Mouse (Mus musculus) frontal cortex, postnatal 36 days (tissue): ENCODE results near the gene Cryab.

Experiments used
- DNase-seq, 2 experiments: peaks; one replicate each; pipeline ENCODE4 v3.0.0; 2022; ENCODE audit warnings: low spot score in 2 of 2

The Cryab gene

DNA sequence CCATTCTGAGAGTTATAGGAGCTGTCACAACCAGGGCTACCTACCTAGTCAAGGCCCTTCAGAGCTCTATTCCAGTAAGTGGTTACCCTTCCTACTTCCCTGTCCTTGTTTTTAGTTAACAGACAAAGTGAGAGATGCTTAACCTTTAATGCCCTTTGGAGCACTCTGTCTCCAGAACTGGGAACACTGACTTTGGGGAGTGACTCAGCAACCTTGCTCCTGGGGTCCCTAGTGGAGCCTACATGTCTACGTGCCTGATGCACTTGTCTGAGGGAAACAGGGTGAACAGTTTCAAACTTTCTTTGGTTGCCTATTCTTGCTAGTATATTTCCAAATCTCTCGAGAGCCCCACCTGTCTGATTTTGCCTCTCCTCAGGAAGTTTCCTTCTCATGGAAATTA lies 8.4 kb upstream of the Cryab start:
- no peak for DNase-seq

DNA sequence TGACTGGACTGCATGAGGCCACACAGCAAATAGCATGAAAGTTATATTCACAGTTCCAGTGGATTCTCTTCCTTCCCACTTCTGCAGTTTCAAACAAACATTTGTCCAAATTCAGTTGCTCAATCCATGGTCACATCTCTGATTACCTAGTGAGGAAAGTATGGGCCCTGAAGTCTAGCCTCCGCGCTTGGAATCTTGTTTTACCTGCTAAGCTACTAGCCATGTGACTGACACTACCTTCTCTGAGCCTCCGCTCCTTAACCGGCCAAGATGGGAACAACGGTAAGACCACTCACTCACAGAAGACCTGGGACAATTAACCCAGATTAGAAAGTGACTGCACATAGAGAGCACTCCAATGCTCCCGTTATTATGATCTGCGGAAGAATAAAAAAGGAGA lies 5.3 kb upstream of the Cryab start:
- no peak for DNase-seq

DNA sequence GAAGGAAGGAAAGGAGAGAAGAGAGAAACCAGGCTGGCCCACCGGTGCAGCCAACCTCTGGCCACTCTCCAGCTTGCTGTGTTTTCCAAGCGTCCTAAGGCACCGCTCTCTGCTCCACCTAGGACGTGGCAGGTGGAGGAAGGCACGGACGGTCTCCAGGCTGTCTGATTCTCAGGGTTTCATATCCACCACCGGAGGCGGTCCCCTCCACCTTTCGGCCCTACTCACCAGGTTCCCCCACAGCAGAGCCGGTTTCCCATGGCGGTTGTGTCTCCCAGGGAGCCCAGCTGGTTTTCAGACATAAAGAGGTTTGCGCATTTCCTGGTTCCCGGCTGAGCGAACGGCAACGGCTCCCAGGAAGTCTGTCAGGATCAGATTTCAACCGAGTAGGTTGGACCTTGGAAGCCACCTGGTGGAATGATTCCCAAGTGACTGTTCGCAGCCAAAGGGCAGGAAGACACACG lies 4.9 kb upstream of the Cryab start, which contains the start of gene 2310030G06Rik:
Gene 2310030G06Rik (minus strand): TSS at position 323 of the 464 bp plus-strand sequence.
- DNase-seq, result no peak

DNA sequence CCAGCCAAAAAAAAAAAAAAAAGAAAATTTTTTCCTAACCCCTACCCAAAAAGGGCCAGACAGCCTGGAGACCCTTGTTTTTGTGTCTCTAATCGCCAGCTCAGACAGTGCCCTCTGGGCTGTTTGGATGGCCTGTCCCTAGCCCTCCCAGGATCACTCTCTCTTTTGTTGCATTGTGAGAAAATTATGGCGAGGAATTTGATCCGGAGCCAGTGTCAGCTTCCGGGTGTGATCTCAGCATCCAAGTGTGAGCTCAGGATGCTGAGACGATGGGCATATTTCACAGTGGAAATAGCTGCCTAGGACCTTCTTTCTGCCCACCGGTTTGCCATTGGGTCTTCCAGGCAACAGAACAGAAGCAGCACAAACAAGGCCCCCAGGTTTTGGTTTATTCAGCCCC lies 419 bp upstream of the Cryab start:
- DNase-seq, result no peak

DNA sequence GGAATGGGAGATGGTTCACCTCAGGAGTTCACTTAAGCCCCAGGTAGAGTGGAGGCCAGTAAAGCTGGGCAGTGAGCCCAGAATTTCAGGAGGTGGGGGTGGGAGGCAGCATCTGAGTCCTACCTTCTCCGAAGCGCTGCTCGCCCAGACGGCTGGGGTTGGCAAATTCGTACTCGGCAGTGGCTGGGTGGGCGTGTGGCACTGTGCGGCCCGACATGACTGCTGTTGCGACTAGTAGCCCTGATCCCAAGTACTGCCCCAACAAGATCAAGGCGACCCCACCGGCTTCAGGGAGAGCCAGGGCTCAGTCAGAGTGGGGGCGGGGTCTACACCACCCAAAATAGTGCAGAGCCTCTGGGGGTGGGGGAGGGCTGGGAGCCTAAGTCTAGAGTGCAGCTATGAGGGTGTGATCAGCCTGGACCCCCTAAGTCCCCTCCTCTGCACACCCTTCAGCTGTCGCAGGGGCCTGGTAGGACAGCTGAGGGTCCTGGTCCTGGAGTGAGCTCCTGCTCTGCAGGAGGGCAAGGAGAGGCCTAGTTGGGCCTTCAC lies 1.0 kb downstream of the Cryab start, which contains the start of gene Hspb2:
Gene Hspb2 (minus strand): TSS at position 301 of the 549 bp plus-strand sequence.
- DNase-seq, result no peak

DNA sequence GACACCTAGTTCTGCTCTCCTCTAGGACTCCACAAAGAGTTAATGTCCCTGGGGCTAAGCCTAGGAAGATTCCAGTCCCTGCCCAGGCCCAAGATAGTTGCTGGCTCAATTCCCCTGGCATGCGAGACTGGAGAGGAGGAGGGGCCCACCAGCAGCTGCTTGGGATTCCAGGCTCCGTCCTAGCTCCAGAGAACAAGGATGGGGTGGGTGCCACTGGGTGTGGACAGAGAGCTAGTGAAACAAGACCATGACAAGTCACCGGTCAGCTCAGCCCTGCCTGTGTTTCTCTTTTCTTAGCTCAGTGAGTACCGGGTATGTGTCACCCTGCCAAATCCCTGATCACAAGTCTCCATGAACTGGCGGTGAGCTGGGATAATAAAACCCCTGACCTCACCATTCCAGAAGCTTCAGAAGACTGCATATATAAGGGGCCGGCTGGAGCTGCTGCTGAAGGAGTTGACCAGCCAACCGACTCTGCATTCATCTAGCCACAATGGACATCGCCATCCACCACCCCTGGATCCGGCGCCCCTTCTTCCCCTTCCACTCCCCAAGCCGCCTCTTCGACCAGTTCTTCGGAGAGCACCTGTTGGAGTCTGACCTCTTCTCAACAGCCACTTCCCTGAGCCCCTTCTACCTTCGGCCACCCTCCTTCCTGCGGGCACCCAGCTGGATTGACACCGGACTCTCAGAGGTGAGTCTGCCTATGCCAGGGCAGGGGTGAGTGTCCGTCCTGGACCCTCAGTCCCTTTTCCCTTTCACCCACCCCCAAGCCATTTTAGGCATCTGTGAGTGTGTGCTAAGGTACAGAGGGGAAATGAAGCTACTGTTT lies 1.9 kb downstream of the Cryab start:
- peak; percentile 74 to 76 for DNase-seq

DNA sequence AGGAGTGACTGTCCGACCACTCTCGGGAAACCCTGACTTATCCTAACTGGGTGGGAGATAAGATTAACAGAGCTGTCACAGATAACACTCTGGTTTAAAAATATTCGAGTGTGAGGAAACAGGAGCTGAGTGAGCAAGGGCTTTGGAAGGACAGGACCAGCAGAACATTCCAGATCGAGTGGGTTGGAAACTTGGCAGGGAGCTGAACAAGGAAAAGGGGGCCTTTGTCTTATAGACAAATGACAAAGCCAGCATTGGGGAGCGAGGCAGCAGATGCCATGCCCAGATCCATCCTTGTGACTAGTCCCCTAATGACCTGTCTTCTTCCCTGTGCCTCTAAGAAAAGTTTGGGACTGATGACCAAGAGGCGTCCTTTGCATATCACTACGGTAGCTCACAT lies 2.8 kb downstream of the Cryab start:
- DNase-seq, result no peak

DNA sequence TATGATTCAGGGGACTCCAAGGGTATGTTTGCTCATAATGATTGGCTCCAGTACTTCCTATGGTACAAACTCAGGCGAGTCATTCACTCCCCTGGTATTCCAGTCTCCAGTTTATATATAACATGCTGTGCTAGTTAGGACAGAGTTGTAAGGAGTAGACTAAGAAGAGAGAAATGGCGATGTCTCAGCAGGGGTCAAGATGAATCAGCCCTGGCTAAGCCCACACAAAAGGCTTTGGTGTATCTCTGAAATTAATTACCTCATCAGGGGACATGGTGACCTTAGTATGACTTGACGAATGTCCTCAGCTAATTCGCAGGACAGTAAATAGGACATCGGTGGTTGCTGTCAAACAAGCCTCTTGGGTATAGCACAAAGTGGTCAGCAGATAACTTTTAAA lies 5.6 kb downstream of the Cryab start:
- DNase-seq, result no peak

DNA sequence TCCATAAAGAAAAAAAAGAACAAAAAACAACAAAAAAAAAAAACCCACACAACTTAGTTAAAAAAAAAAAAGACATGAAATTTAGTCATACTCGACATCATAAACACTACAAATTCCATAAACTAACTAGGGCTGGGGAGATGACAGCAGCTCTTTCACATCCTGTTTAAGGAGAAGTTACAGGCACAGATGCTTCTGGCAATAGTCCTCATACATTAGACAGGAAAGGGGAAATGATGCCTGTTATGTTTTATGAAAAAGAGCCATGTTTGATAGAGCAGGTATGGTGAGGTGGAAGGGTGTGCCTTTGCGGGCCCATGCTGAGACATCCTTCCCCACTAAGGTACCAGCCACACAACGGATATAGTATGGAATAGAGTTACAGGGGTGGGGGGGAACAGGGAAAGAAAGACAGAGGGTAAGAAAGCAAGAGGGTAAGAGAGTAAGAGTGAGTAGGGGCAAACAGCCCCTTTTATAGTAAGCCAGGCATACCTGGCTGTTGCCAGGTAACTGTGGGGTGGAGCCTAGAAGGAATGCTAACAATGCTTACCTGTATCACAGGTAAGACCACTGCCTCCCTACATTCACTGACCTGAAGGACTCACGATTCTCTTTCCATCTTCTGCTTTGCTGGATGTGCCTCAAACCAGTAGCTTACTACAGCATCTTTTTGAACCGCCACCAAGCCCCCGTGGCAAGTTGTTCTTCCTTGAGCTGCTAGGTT lies 10.6 kb downstream of the Cryab start:
- no peak for DNase-seq

DNA sequence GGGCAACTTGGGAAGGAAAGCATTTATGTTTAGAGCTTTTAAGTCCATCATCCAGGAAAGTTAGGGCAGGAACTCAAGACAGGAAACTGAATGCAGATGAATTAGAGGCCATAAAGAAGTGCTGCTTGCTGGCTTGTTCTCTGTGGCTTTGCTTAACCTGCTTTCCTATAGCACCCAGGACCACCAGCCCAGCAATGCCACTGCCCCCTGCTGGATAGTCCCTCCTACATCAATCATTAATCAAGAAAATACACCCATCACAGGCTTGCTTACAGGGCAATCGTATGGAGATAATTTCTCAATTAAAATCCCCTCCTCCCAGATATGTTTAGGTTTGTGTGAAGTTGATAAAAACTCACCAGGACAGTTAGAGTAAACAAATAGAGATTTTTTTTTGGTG lies 12.2 kb downstream of the Cryab start:
- DNase-seq, result no peak

DNA sequence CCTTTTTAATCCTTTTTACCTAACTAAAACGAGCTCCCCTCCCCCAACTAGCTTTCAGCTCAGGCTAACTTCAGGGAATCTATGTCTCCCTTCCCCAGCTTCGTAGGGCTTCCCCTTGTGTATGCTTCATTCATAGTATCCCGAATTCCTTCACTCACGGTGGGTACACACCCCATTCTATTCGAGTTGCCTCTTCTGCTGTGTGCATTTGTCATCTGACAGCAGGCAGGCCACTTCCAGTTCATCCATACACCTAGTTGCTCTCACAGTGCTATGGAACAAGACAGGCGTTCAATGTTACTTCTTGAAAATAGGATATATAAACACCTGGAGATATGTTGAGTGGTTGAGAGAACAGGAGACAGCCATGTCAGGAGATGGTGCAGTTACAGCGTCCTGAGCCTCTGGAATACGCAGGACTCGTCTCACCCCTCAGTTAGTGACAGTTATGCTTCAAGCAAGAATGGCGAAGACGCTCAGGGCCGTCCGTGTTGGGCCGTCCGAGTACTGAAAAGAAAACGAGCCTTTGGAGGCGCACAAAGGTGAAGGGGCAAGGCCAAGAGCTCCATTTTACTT lies 16.5 kb downstream of the Cryab start:
- peak in 1 of 2 experiments; percentile 11 for DNase-seq

DNA sequence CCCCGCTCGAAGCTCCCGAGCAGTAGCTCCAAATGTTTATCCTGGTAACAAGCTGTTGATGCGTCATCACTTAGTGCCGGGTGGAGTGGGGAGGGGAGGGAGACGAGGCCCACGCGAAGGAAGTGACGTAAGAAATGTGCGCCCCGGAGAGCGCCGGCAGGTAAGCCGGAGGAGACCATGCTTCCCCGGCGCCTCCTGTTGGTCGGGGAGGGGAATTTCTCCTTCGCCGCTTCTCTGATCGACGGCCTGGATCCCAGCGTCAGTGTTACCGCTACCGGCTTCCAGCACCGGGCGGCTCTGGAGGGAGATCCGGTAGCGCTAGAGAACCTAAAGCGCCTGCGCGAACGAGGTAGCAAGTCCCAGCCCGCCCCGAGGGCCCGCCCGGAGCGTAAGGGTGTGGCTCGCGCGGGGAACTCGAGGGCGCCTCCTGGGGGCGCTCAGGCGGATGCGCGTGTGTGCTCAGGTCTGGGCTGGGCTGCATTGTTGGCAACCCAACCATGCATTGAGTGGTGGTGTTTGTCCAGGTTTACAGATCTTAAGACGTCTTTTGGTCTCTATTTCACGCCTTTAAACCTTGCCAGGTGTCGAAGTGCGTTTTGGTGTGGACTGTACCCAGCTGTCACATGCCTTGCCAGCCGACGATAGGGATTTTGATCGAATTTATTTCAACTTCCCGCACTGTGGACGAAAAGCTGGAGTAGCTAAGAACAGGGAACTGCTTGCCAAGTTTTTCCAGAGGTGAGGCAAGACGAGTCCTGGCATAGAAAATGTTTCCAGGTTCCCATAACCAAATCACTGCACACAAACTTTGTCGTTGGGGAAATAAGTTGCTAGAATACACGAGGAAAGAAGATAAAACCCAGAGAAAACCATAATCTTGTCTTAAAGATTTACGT lies 17.2 kb downstream of the Cryab start, which contains the start of gene Fdxacb1:
Gene Fdxacb1 (plus strand): TSS at position 130 of the 896 bp plus-strand sequence.
- DNase-seq, result peak; percentile 99

DNA sequence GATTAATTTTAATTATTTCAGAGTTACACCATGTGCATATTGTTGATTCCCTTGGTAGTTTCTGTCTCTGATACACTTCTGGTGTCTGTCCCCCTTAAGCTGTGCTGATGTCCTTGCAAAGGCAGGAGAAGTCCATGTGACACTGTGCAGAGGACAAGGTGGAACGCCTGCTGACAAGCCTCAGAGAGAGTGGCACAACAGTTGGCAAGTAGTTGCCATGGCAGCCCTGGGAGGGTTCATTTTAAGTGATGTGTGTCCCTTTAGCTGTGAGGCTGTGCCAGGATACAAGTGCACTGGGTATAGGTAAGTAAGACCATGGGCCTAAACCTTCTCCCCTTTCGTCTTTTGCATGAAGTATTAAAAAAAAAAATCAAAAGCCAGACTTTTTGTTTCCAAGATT lies 18.9 kb downstream of the Cryab start:
- DNase-seq, result no peak

DNA sequence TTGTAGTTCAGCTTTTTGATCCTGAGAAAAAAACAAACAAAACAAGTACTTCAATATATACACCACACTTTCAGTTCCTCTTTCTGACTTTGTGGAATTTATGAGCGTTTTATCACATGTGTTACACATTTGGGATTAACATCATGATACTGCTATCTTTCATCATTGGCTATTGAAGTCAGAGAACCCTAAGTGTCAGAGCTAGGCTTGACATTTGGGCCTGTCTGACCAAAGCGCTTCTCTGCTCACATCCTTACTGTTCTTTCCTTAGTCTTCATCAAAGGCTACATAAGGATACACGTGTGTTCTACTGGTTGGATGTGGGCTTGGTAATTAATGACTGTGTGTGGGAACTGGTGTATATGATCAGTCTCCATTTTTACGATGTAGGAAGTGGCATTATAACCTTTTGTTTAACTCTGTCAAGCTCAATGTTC lies 22.9 kb downstream of the Cryab start:
- no peak for DNase-seq

DNA sequence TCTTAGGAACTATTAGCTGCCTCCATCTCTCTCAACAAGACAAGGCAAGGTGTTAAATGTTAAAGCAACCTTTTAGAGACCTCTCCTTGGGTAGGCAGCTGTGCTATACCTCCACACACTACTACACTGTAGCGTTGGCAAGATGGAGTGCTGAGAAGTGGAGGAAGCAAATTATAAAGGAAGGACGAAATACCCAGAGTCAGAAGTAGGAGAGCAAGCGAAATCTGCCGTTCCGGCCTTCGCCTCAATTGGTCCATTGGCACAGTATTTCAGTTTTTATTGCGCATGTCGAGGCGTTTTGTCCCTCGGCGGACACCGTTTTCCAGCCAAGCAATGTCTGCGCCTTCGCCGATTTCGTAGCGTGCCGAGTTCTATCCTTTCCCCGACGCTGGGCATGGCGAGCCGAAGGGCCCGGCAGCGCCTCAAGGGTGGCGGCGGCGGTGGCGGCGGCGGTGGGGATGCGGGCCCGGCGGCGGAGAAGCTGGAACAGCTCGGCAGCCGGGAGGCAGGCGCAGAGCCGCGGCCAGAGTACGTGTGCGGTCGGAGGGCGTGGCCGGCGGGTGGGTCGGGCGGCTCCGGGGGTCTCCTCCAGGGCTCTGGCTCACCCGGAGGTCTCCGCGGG lies 24.0 kb downstream of the Cryab start, which contains the start of the genes Alg9 and 1110032A03Rik:
Gene Alg9 (plus strand): TSS at position 29 of the 622 bp plus-strand sequence.
Gene 1110032A03Rik (minus strand): TSS at position 530 of the 622 bp plus-strand sequence.
- DNase-seq, result peak; percentile 89 to 90

DNA sequence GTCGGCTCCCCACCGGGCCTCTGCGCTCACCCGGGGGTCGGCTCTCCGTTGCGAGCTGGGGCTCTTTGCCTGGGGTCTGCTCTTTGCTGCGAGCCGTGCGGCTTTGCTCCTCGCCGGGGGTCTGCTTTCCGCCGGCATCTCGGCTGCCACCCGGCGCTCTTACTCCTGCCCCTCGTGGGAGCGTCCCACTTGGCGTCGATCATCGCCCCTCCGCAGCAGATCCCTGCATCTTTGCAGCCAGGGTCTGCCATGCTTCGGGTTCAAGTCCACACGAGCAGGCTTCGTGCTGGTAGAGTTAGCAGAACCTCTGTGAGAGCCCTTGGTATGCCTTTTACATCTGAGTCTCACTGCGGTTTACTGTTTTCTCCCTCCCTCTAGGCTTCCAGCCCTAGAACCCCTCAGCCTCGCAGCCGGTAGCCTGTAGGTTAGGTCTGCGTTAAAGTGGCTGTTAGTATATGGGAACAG lies 24.6 kb downstream of the Cryab start:
- DNase-seq, result peak in 1 of 2 experiments; percentile 14

DNA sequence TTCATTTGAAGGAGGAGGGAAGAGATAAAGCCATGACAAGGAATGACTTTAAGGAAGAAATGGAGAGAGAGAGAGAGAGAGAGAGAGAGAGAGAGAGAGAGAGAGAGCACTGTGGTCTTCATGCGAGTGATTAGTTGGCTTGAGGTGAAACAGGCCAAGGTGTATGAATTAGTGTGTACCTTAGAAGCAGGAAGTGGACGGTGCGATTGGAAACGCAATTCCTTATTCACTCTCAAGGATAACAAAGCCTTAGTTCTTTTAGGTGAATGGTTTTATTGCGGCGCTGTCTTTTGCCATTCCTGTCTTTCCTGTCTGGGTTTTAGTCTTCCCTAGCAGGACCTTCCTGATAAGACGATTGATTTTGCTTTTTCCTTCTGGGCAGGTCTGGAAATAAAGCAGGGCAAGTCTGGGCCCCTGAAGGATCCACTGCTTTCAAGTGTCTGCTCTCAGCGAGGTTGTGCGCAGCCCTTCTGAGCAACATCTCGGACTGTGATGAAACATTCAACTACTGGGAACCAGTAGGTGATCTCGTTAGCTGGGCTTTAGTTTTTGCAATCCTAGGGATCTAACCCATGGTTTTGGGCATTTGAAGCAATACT lies 25.1 kb downstream of the Cryab start:
- no peak for DNase-seq

DNA sequence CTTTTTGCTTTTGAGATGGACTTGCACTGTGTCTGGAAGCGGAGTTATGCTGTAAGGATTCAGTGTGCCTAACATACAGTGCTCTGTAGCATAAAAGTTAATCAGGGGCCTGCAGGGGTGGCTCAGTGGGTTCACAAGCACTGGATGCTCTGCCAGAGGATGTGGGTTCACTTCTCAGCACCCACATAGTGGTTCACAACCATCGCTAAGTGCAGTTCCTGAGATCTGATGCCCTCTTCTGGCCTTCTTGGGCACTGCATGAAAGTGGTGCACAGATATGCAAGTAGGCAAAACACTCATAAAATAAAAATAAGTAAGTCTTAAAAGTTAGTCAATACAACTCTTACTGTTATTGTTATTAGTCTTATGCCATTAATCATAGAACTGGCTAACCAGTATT lies 31.0 kb downstream of the Cryab start:
- peak; percentile 16 to 24 for DNase-seq

DNA sequence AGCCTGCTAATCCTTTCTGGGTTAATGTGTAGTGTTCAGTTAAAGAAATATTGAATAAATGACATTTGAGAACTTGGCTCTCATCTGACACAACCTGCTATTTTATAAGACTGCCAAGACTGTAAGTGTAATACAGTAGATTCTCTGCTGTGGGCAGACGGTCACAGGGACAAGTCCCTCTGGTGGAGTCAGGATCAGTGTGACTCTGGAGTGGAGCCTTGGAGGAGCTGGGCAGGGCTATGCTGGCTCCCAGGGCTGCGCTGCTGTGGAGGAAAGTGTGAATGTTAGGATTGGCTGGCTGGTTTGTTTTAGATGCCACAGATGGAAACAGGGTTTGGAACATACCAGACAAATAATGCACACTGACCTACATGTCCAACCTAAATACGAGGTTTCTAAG lies 44.1 kb downstream of the Cryab start:
- DNase-seq, result no peak

DNA sequence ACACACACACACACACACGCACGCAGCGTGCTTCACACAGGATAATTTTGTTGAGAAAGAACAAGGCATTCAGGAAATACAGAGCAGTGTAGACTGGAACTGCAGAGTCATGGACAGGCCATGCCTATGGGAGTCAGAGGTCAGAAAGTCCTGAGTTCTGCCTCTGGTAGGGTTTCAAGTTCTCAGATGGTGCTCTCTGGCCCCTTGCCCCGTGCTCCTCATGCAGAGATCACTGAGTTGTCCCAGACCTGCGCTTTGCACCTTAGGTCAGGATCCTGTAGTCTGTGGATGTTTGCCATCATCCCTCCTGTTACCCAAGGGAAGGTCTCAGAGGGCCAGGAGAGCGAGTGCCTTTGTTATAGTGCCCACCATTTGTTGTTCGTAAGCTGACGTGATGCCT lies 45.7 kb downstream of the Cryab start:
- no peak for DNase-seq
